Mouse (Mus musculus): ENCODE results near the gene Osgin1.

GRCm38 (mm10) chr8:119426069-119426735, 7.7 kb upstream of the Osgin1 start:
- TF ChIP-seq POLR2A (IDR thresholded peaks at IDR 0.05; ENCODE audit: insufficient read length, low read depth) (no peak), MYOG (IDR thresholded peaks at IDR 0.05; ENCODE audit: control insufficient read depth in 1 of 3, insufficient read depth in 1 of 3, insufficient read length in 2 of 3, low read depth in 2 of 3) (no peak), TCF3 (IDR thresholded peaks at IDR 0.05; ENCODE audit: insufficient read length, low read depth) (no peak)
